Comparison of ENCODE assay signal across 25 mouse cellular contexts in genomic region chr10:110821692-110822091, GRCm38 (mm10).
A peak's percentile ranks its signal among the peaks of the same experiment; 100 is the strongest.
DNase-seq lines count a peak whose midpoint lies in the region; ATAC-seq lines count a peak whose summit lies in the region.
"Had no signal": no experiment of that assay in that cellular context is flagged by ENCODE, and none has a peak within 500 bp of the region (broad histone marks: within the 10 kb centered on the region; RNA-seq: fewer than 3 reads in every experiment).

No protein-coding gene starts in this region.

- DNase-seq in spleen, postnatal 36 days (ENCODE audit: low spot score in 2 of 2) = peak; percentile 16 to 25
- DNase-seq in spleen, postnatal 4 days (ENCODE audit: low spot score in 2 of 2) = no peak
- DNase-seq in left cerebral cortex, postnatal 36 days (ENCODE audit: low spot score in 2 of 2) = no peak
- no peak for DNase-seq in right cerebral cortex, adult 18-20 months
- DNase-seq: adrenal gland, adult 8-10 months; adrenal gland, postnatal 25 days; cerebellum, adult 11-12 months; cerebellum, adult 8-10 months; cerebellum, postnatal 10 days; cerebellum, postnatal 36 days; embryo, embryonic 11 days; gastrocnemius, postnatal 25 days; heart, adult 2 months had no signal

- no peaks in the 10 kb centered on the region for H3K9me3 ChIP-seq in hindbrain, embryonic 12.5 days (replicated peaks)
- H3K9me3 ChIP-seq: embryonic facial prominence, embryonic 10.5 days; embryonic facial prominence, embryonic 13.5 days; forebrain, embryonic 12.5 days; forebrain, embryonic 15.5 days; G1E; heart, embryonic 10.5 days had no signal

- no peak overlapping the region for H3K4me3 ChIP-seq in hindbrain, embryonic 12.5 days
- H3K4me3 ChIP-seq: embryonic facial prominence, embryonic 10.5 days; embryonic facial prominence, embryonic 13.5 days; erythroblast, embryonic 14.5 days; forebrain, embryonic 12.5 days; forebrain, embryonic 15.5 days; heart, adult 2 months; heart, embryonic 10.5 days; hindbrain, embryonic 13.5 days had no signal

- no peaks in the 10 kb centered on the region for H3K36me3 ChIP-seq in hindbrain, embryonic 12.5 days
- H3K36me3 ChIP-seq: embryonic facial prominence, embryonic 10.5 days; embryonic facial prominence, embryonic 13.5 days; forebrain, embryonic 12.5 days; forebrain, embryonic 15.5 days; G1E; heart, embryonic 10.5 days; hindbrain, embryonic 13.5 days had no signal

- no peaks in the 10 kb centered on the region for H3K4me1 ChIP-seq in hindbrain, embryonic 12.5 days
- H3K4me1 ChIP-seq: embryonic facial prominence, embryonic 10.5 days; embryonic facial prominence, embryonic 13.5 days; forebrain, embryonic 12.5 days; forebrain, embryonic 15.5 days; heart, embryonic 10.5 days; hindbrain, embryonic 13.5 days had no signal

- no peak overlapping the region for H3K27ac ChIP-seq in hindbrain, embryonic 12.5 days
- H3K27ac ChIP-seq: embryonic facial prominence, embryonic 10.5 days; embryonic facial prominence, embryonic 13.5 days; forebrain, embryonic 12.5 days; forebrain, embryonic 15.5 days; heart, adult 2 months; heart, embryonic 10.5 days; hindbrain, embryonic 13.5 days had no signal

- 84% methylated on average over 3 of the region's 3 CpGs for WGBS in hindbrain, embryonic 12.5 days

- no peak overlapping the region for H3K4me2 ChIP-seq in hindbrain, embryonic 12.5 days (replicated peaks)
- H3K4me2 ChIP-seq: embryonic facial prominence, embryonic 13.5 days; forebrain, embryonic 12.5 days; forebrain, embryonic 15.5 days; hindbrain, embryonic 13.5 days had no signal

- no peak overlapping the region for H3K9ac ChIP-seq in hindbrain, embryonic 12.5 days
- H3K9ac ChIP-seq: embryonic facial prominence, embryonic 13.5 days; forebrain, embryonic 12.5 days; forebrain, embryonic 15.5 days; hindbrain, embryonic 13.5 days had no signal

- H3K27me3 ChIP-seq in hindbrain, embryonic 12.5 days = no peaks in the 10 kb centered on the region
- H3K27me3 ChIP-seq: embryonic facial prominence, embryonic 13.5 days; forebrain, embryonic 12.5 days; forebrain, embryonic 15.5 days; hindbrain, embryonic 13.5 days had no signal

- intact Hi-C loops in left cerebral cortex, postnatal 36 days (cut with DNase I) = no loop called here

- ATAC-seq in granulocyte monocyte progenitor cell, adult 5-6 weeks (replicated peaks; ENCODE audit: poor library complexity, severe bottlenecking) = peak; percentile 80
- ATAC-seq in neutrophil, adult 5-6 weeks (ENCODE audit: extremely low read depth, insufficient number of reproducible peaks, low FRiP score, poor library complexity, severe bottlenecking) = peak; percentile 68; the same call in 1 of the 2 replicates
- ATAC-seq in hindbrain, embryonic 12.5 days (ENCODE audit: low FRiP score) = no peak
- ATAC-seq: forebrain, embryonic 15.5 days; hindbrain, embryonic 16.5 days had no signal

Comparison
In these comparisons a context has a peak if more than half of its experiments do, and no peak if none do; other contexts are left out.
1. DNase-seq: peak in spleen, postnatal 36 days (2 of 2); none in spleen, postnatal 4 days (0 of 2), left cerebral cortex, postnatal 36 days (0 of 2) and right cerebral cortex, adult 18-20 months (single experiment).